Mouse (Mus musculus) forebrain, embryonic 14.5 days (tissue): ENCODE measurements around the gene Aldh3b1. TPM values are rescaled to one million over a fixed set of nuclear protein-coding genes. Genes with fewer than 3 reads are reported as not detected.

Experiments
- ATAC-seq: fragments of 200-750 bp; cut with Nextera tagmentation; 2 replicates; pipeline ENCODE4 v1.8.0; 2017; ENCODE audit warnings: mild to moderate bottlenecking, moderate library complexity
- DNase-seq: peaks from one replicate; pipeline ENCODE4 v3.0.0-alpha.2; 2015; ENCODE audit warnings: low spot score
- H3K27ac ChIP-seq: fragments of 300-500 bp; sonication (generic); 2 replicates; pipeline ENCODE4 v1.5.1; 2014; ENCODE audit warnings: low read depth, mild to moderate bottlenecking, control low read depth, low read length, moderate library complexity
- H3K27me3 ChIP-seq: fragments of 300-500 bp; sonication (generic); replicated peaks from 2 replicates; pipeline ENCODE4 v1.6.1; 2014; ENCODE audit warnings: low read length, control low read depth, mixed read lengths; ENCODE audit not compliant: control insufficient read depth, insufficient read depth
- H3K36me3 ChIP-seq: fragments of 300-500 bp; sonication (generic); 2 replicates; pipeline ENCODE4 v1.6.1; 2014; ENCODE audit warnings: low read length, control low read depth; ENCODE audit not compliant: control insufficient read depth, insufficient read depth
- H3K4me1 ChIP-seq: fragments of 300-500 bp; sonication (generic); 2 replicates; pipeline ENCODE4 v1.6.1; 2014; ENCODE audit warnings: antibody characterized with exemption, low read length, control low read depth; ENCODE audit not compliant: control insufficient read depth, insufficient read depth
- H3K4me2 ChIP-seq: fragments of 300-500 bp; sonication (generic); 2 replicates; pipeline ENCODE4 v1.6.1; 2014; ENCODE audit warnings: mild to moderate bottlenecking, control low read depth, low read length
- H3K4me3 ChIP-seq: fragments of 300-500 bp; sonication (generic); 2 replicates; pipeline ENCODE4 v1.5.1; 2014; ENCODE audit warnings: low read depth, low read length, control low read depth
- H3K9ac ChIP-seq: fragments of 300-500 bp; sonication (generic); 2 replicates; pipeline ENCODE4 v1.6.1; 2014; ENCODE audit warnings: mild to moderate bottlenecking, low read length, control low read depth, moderate library complexity
- H3K9me3 ChIP-seq: fragments of 300-500 bp; sonication (generic); replicated peaks from 2 replicates; pipeline ENCODE4 v1.6.1; 2016; ENCODE audit warnings: low read length, control low read depth, mixed read lengths; ENCODE audit not compliant: control insufficient read depth
- WGBS: fragments of 180-500 bp; shearing (Covaris S2); extraction: QIAGEN DNeasy Blood & Tissue Kit; methylation state at CpG from one replicate; pipeline ENCODE4 v1.1.7; 2014; 5-methylcytosine and 5-hydroxymethylcytosine counted together
- polyA plus RNA-seq: library from polyadenylated mRNA; unstranded; fragments of >200 nt; fragmentation: Nextera tagmentation; extraction: Ambion mirVana; gene quantifications from 2 replicates; pipeline ENCODE4 v1.2.1, GENCODE M21; 2014

Gene Aldh3b1
- polyA plus RNA-seq, 1 experiment from 2014 or later = 2.0 TPM

DNA sequence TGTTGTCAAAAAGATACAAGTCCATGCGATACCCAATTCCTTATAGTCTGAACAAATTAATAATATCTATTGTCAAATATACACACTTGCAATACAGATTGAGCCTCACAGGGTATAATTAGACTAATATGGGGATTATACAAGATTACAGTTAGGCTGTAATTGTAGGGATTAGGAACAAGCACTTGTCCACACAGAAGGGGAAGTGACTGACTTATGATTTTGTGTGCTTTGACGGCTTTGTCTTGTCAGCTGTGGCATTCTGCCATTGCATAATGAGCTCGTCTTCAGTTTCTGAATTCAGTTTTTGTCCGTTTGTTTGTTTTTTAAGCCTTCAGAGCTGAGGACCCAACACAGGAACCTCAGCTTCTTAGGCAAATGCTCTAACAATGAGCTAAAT, 47.4 kb downstream of the Aldh3b1 start:
- Histone ChIP-seq H3K9ac (no peak overlapping the region), H3K27me3 (no peaks in the 10 kb centered on the region), H3K4me1 (no peaks in the 10 kb centered on the region), H3K4me3 (no peak overlapping the region), H3K4me2 (no peak overlapping the region), H3K27ac (no peak overlapping the region), H3K36me3 (peaks cover 8% of the 10 kb centered on the region), H3K9me3 (no peaks in the 10 kb centered on the region)
- DNase-seq (peak; percentile 20), ATAC-seq (no peak)
- WGBS = 57% methylated on average over 4 of the region's 4 CpGs

- Histone ChIP-seq H3K4me1 (no peaks in the 10 kb centered on the region), H3K36me3 (no peaks in the 10 kb centered on the region; the same call in 1 of the 2 replicates), H3K9ac (no peak overlapping the region), H3K27me3 (no peaks in the 10 kb centered on the region), H3K4me2 (no peak overlapping the region), H3K9me3 (no peaks in the 10 kb centered on the region), H3K27ac (no peak overlapping the region), H3K4me3 (no peak overlapping the region)
- ATAC-seq (no peak), DNase-seq (no peak)
- WGBS = 92% methylated on average over 6 of the region's 6 CpGs
Measured at GRCm38 (mm10) chr19:3880054-3880848, 49.4 kb downstream of the Aldh3b1 start.

GRCm38 (mm10) chr19:3875045-3875444, 54.6 kb downstream of the Aldh3b1 start:
- Histone ChIP-seq H3K4me3 (no peak overlapping the region), H3K27ac (no peak overlapping the region), H3K36me3 (no peaks in the 10 kb centered on the region), H3K4me1 (no peaks in the 10 kb centered on the region), H3K27me3 (no peaks in the 10 kb centered on the region), H3K9ac (no peak overlapping the region), H3K9me3 (no peaks in the 10 kb centered on the region), H3K4me2 (no peak overlapping the region)
- WGBS = 83% methylated on average over 7 of the region's 7 CpGs
- DNase-seq = no peak
- no peak for ATAC-seq

DNA sequence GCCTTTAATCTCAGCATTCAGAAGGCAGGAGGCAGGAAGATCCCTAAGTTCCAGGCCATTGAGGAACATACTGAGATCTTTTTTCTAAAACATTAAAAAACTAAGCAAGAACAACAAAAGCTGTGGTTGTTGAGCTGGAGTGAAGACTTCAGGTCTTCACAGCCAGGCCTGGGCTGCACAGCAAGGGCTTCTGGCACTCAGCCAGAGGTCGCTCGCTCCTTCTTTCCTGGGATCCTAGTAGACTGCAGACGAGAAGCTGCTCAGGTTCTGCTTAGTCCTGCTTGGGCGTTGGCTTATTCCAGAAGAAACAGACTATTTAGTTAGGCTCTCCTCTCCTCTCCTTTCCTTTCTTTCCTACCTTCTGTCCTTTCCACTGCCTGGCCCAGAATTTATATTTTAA, 57.2 kb downstream of the Aldh3b1 start:
- no peak overlapping the region for H3K4me3 ChIP-seq
- 60% methylated on average over 4 of the region's 4 CpGs for WGBS
- ATAC-seq (no peak), DNase-seq (no peak)
- H3K9ac ChIP-seq = no peak overlapping the region
- H3K9me3 ChIP-seq = no peaks in the 10 kb centered on the region
- H3K27me3 ChIP-seq = no peaks in the 10 kb centered on the region
- H3K4me2 ChIP-seq = no peak overlapping the region
- H3K27ac ChIP-seq = no peak overlapping the region
- H3K36me3 ChIP-seq = no peaks in the 10 kb centered on the region
- no peaks in the 10 kb centered on the region for H3K4me1 ChIP-seq

DNA sequence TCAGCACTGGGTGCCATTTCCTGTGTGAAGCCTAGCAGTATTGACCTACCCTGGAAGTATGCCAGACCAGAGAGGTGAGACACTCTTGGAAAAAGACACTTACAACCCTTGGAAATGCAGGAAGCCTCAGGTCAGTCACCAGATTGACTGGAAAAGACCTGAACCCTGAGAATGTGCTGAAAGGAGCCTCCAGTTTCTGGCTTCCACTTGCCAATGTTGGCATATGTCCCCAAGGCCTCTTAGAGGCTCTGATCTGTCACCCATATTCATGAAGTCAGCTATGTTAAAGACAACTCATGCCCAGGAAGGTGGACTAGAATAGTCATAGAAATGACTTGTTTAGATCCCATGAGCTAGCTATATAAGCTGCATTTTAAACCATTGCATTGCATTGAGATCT, 58.1 kb downstream of the Aldh3b1 start:
- H3K4me2 ChIP-seq = no peak overlapping the region
- ATAC-seq (no peak), DNase-seq (no peak)
- no peak overlapping the region for H3K27ac ChIP-seq
- no peaks in the 10 kb centered on the region for H3K4me1 ChIP-seq
- peaks cover 1% of the 10 kb centered on the region for H3K36me3 ChIP-seq
- no peaks in the 10 kb centered on the region for H3K27me3 ChIP-seq
- no peak overlapping the region for H3K9ac ChIP-seq
- H3K9me3 ChIP-seq = no peaks in the 10 kb centered on the region
- no peak overlapping the region for H3K4me3 ChIP-seq

DNA sequence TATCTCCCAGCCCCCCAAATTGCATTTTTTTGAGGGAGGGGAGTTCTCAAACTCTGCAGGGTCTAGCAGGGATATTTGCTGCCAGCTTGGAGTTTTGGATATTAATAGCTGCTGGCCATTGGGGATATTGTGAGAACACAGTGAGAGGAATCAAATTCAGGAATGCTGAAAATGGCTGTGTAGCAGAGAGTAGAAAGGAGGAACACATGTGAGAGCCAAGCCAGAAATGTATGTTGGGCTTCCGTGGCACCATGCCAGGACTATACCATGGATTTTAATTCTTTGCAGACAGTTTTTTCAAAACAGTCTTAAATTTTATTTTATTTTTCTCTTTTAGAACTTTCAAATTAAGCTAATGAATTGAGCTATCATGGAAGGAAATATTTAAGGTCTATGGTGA, 61.3 kb downstream of the Aldh3b1 start:
- no peak overlapping the region for H3K9ac ChIP-seq
- no peaks in the 10 kb centered on the region for H3K4me1 ChIP-seq
- peaks cover 11% of the 10 kb centered on the region for H3K36me3 ChIP-seq
- no peaks in the 10 kb centered on the region for H3K27me3 ChIP-seq
- 83% methylated on average over 1 of the region's 1 CpGs for WGBS
- no peak overlapping the region for H3K4me3 ChIP-seq
- DNase-seq (no peak), ATAC-seq (no peak)
- no peak overlapping the region for H3K4me2 ChIP-seq
- no peaks in the 10 kb centered on the region for H3K9me3 ChIP-seq
- H3K27ac ChIP-seq = no peak overlapping the region

GRCm38 (mm10) chr19:3864960-3865359, 64.6 kb downstream of the Aldh3b1 start:
- Histone ChIP-seq H3K4me3 (no peak overlapping the region), H3K4me1 (no peaks in the 10 kb centered on the region), H3K27me3 (no peaks in the 10 kb centered on the region), H3K9ac (no peak overlapping the region), H3K27ac (no peak overlapping the region), H3K4me2 (no peak overlapping the region), H3K9me3 (no peaks in the 10 kb centered on the region), H3K36me3 (peaks cover 11% of the 10 kb centered on the region)
- DNase-seq (no peak), ATAC-seq (no peak)
- 84% methylated on average over 2 of the region's 2 CpGs for WGBS

Other genes with a start within 250 kb of the Aldh3b1 start
- 1.8 and 2.1 TPM in 2 replicates for gene Lrp5, start 243.2 kb downstream of the Aldh3b1 start, polyA plus RNA-seq
- gene 1810055G02Rik, start 221.5 kb downstream of the Aldh3b1 start, polyA plus RNA-seq = 29.7 and 34.6 TPM in 2 replicates
- 32.8 and 48.7 TPM in 2 replicates for gene Kmt5b, start 162.4 kb downstream of the Aldh3b1 start, polyA plus RNA-seq
- gene Chka, start 78.0 kb downstream of the Aldh3b1 start, polyA plus RNA-seq = 32.0 and 49.5 TPM in 2 replicates
- 5.8 and 9.1 TPM in 2 replicates for gene Tcirg1, start 22.7 kb downstream of the Aldh3b1 start, polyA plus RNA-seq
- gene Ndufs8, start 17.0 kb downstream of the Aldh3b1 start, polyA plus RNA-seq = 243 and 301 TPM in 2 replicates
- gene Unc93b1, start 5.4 kb upstream of the Aldh3b1 start, polyA plus RNA-seq = 7.5 and 9.4 TPM in 2 replicates
- gene Aldh3b3, start 28.8 kb upstream of the Aldh3b1 start, polyA plus RNA-seq = not detected in 2 replicates
- gene Aldh3b2, start 42.5 kb upstream of the Aldh3b1 start, polyA plus RNA-seq = 0.36 and 0.42 TPM in 2 replicates
- 1.8 and 2.3 TPM in 2 replicates for gene Acy3, start 56.8 kb upstream of the Aldh3b1 start, polyA plus RNA-seq
- gene Tbx10, start 62.9 kb upstream of the Aldh3b1 start, polyA plus RNA-seq = not detected in 2 replicates
- gene Nudt8, start 70.8 kb upstream of the Aldh3b1 start, polyA plus RNA-seq = 35.6 and 41.1 TPM in 2 replicates
- gene Gm49405, start 70.8 kb upstream of the Aldh3b1 start, polyA plus RNA-seq = 2.2 and 3.8 TPM in 2 replicates
- 3.2 and 5.4 TPM in 2 replicates for gene Doc2g, start 73.5 kb upstream of the Aldh3b1 start, polyA plus RNA-seq
- 238 and 254 TPM in 2 replicates for gene Ndufv1, start 83.0 kb upstream of the Aldh3b1 start, polyA plus RNA-seq
- gene Gstp1, start 108.2 kb upstream of the Aldh3b1 start, polyA plus RNA-seq = 369 and 398 TPM in 2 replicates
- gene Gstp2, start 116.2 kb upstream of the Aldh3b1 start, polyA plus RNA-seq = 1.2 and 4.2 TPM in 2 replicates
- gene Gstp3, start 129.8 kb upstream of the Aldh3b1 start, polyA plus RNA-seq = not detected in 2 replicates
- gene Cabp2, start 151.8 kb upstream of the Aldh3b1 start, polyA plus RNA-seq = not detected in 2 replicates
- gene Cdk2ap2, start 167.4 kb upstream of the Aldh3b1 start, polyA plus RNA-seq = 88.6 and 91.7 TPM in 2 replicates
- 29.1 and 40.8 TPM in 2 replicates for gene Pitpnm1, start 170.2 kb upstream of the Aldh3b1 start, polyA plus RNA-seq
- 85.2 and 94.4 TPM in 2 replicates for gene Aip, start 196.1 kb upstream of the Aldh3b1 start, polyA plus RNA-seq
- gene Gpr152, start 210.0 kb upstream of the Aldh3b1 start, polyA plus RNA-seq = not detected in 2 replicates
- gene Cabp4, start 214.2 kb upstream of the Aldh3b1 start, polyA plus RNA-seq = 0.08 and 0.12 TPM in 2 replicates
- gene Coro1b, start 218.8 kb upstream of the Aldh3b1 start, polyA plus RNA-seq = 134 and 154 TPM in 2 replicates
- 0.24 TPM in 1 of 2 replicates, not detected in the other for gene Ptprcap, start 223.8 kb upstream of the Aldh3b1 start, polyA plus RNA-seq
- gene Rps6kb2, start 233.5 kb upstream of the Aldh3b1 start, polyA plus RNA-seq = 32.3 and 35.5 TPM in 2 replicates
- 3.9 and 4.2 TPM in 2 replicates for gene Carns1, start 245.7 kb upstream of the Aldh3b1 start, polyA plus RNA-seq